Mouse (Mus musculus): ENCODE results near the gene Spout1. TPM values are rescaled to one million over a fixed set of nuclear protein-coding genes. Genes with fewer than 3 reads are reported as not detected.
"Not testable (repeated sequence)": the region's sequence is repeated elsewhere in the genome, so short reads cannot be mapped to it uniquely, and the experiment has no call there.

The Spout1 gene
- polyA plus RNA-seq, 1 experiment from 2014 or later, result 61.0 TPM

GRCm38 (mm10) chr2:30173541-30174240 is 4.6 kb downstream of the Spout1 start:
- H3K4me3 ChIP-seq, result no peak overlapping the region
- peaks cover 22% of the 10 kb centered on the region for H3K4me1 ChIP-seq
- peaks cover 3% of the 10 kb centered on the region; the same call in 1 of the 2 replicates for H3K27me3 ChIP-seq (replicated peaks)
- 97% methylated on average over 20 of the region's 20 CpGs for WGBS
- peaks cover 40% of the 10 kb centered on the region for H3K36me3 ChIP-seq
- H3K9me3 ChIP-seq, result no peaks in the 10 kb centered on the region
- no peak overlapping the region for H3K27ac ChIP-seq
- no peak overlapping the region for H3K9ac ChIP-seq
- ATAC-seq (ENCODE audit: low FRiP score, low read depth), result no peak
- H3K4me2 ChIP-seq (replicated peaks), result no peak overlapping the region

GRCm38 (mm10) chr2:30171997-30172382 is 6.3 kb downstream of the Spout1 start:
- H3K4me1 ChIP-seq, result peaks cover 14% of the 10 kb centered on the region
- H3K36me3 ChIP-seq, result peaks cover 40% of the 10 kb centered on the region
- H3K9me3 ChIP-seq, result 0 out of 2 replicates have a peak, but pooled peaks cover 2% of the 10 kb centered on the region
- peak; percentile 54; the same call in 1 of the 2 replicates for ATAC-seq (ENCODE audit: low FRiP score, low read depth)
- H3K27me3 ChIP-seq (replicated peaks), result peaks cover 3% of the 10 kb centered on the region; the same call in 1 of the 2 replicates
- peak overlapping the region; percentile 69 for H3K4me3 ChIP-seq
- WGBS, result 3% methylated on average over 19 of the region's 19 CpGs
- peak overlapping the region; percentile 69 for H3K9ac ChIP-seq
- H3K4me2 ChIP-seq (replicated peaks), result peak overlapping the region; percentile 87
- H3K27ac ChIP-seq, result peak overlapping the region; percentile 77

- Histone ChIP-seq H3K9ac (peak within 1 kb of the TSS; percentile 69), H3K36me3 (peaks cover 39% of the 10 kb centered on the region), H3K4me1 (peaks cover 12% of the 10 kb centered on the region), H3K4me3 (peak within 1 kb of the TSS; percentile 69), H3K27me3 (replicated peaks) (peaks cover 3% of the 10 kb centered on the region; the same call in 1 of the 2 replicates), H3K9me3 (peaks cover 7% of the 10 kb centered on the region; the same call in 1 of the 2 replicates), H3K27ac (peak within 1 kb of the TSS; percentile 77), H3K4me2 (replicated peaks) (peak within 1 kb of the TSS; percentile 87)
- ATAC-seq (ENCODE audit: low FRiP score, low read depth), result peak; percentile 92
- under 1% methylated on average over 75 of the region's 75 CpGs for WGBS
Measured at GRCm38 (mm10) chr2:30171371-30171996, 6.8 kb downstream of the Spout1 start, which contains the start of gene Endog. Endog (plus strand) TSS chr2:30171493.

- no peaks in the 10 kb centered on the region for H3K27me3 ChIP-seq (replicated peaks)
- H3K4me2 ChIP-seq (replicated peaks), result no peak overlapping the region
- no peak overlapping the region for H3K9ac ChIP-seq
- H3K4me1 ChIP-seq, result 0 out of 2 replicates have a peak, but pooled peaks cover under 1% of the 10 kb centered on the region
- no peaks in the 10 kb centered on the region for H3K36me3 ChIP-seq
- H3K9me3 ChIP-seq, result peaks cover 12% of the 10 kb centered on the region; the same call in 1 of the 2 replicates
- H3K4me3 ChIP-seq, result no peak overlapping the region
- no peak overlapping the region for H3K27ac ChIP-seq
- no peak for ATAC-seq (ENCODE audit: low FRiP score, low read depth)
- WGBS, result 61% methylated on average over 4 of the region's 4 CpGs
Measured at GRCm38 (mm10) chr2:30166677-30167076, 11.6 kb downstream of the Spout1 start.

- 61% methylated on average over 9 of the region's 9 CpGs for WGBS
- H3K4me3 ChIP-seq, result no peak overlapping the region
- H3K4me1 ChIP-seq, result no peaks in the 10 kb centered on the region
- ATAC-seq (ENCODE audit: low FRiP score, low read depth), result no peak
- H3K4me2 ChIP-seq (replicated peaks), result no peak overlapping the region
- peaks cover 12% of the 10 kb centered on the region; the same call in 1 of the 2 replicates for H3K9me3 ChIP-seq
- H3K36me3 ChIP-seq, result no peaks in the 10 kb centered on the region
- no peak overlapping the region for H3K9ac ChIP-seq
- H3K27ac ChIP-seq, result no peak overlapping the region
- no peaks in the 10 kb centered on the region for H3K27me3 ChIP-seq (replicated peaks)
Measured at GRCm38 (mm10) chr2:30164340-30164932, 13.8 kb downstream of the Spout1 start.

DNA sequence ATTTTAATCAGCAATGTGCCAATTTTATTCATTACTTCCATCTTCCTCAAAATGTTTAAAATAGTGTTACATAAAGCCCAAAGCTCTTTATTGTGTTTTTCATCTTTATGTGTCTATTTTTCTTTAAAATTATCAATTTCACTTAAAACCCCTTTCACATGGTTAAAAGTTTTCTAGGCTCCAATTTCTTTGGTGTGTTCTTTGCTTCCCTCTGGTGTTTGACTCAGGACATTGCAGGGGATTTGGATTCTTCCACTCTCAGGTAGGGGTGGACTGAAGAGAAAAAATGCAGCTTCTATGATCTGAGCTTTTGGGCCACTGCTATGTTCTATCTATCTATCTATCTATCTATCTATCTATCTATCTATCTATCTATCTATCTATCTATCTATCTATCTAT is 16.4 kb downstream of the Spout1 start:
- Histone ChIP-seq H3K9ac (no peak overlapping the region), H3K4me1 (no peaks in the 10 kb centered on the region), H3K9me3 (peaks cover 8% of the 10 kb centered on the region; the same call in 1 of the 2 replicates), H3K27ac (no peak overlapping the region), H3K36me3 (no peaks in the 10 kb centered on the region), H3K27me3 (replicated peaks) (no peaks in the 10 kb centered on the region), H3K4me3 (no peak overlapping the region), H3K4me2 (replicated peaks) (no peak overlapping the region)
- ATAC-seq (ENCODE audit: low FRiP score, low read depth), result no peak

- not testable (repeated sequence) for H3K27ac ChIP-seq; ATAC-seq (ENCODE audit: low FRiP score, low read depth); H3K36me3 ChIP-seq; H3K4me2 ChIP-seq (replicated peaks); H3K4me3 ChIP-seq; H3K9ac ChIP-seq; H3K27me3 ChIP-seq (replicated peaks); H3K4me1 ChIP-seq; H3K9me3 ChIP-seq
- 85% methylated on average over 8 of the region's 10 CpGs for WGBS
Measured at GRCm38 (mm10) chr2:30159871-30160270, 18.4 kb downstream of the Spout1 start.

DNA sequence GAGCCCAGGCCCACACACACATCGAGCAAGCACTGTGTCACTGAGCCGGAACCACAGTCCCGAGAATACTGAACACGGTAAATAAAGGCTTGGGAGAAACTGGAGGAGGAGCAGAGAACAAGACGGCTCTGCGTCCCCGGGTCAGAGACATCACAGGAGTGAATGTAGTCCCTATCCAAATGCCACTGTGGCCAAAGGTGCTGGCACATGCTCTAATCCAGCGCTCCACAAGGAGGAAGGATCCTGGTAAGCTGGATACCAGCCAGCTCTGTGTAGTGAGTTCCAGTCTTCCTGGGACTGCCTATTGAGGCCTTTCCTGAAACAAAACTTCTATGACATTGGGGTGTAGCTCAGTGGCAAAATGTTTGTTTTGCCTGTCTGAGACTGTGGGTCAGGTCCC is 25.6 kb downstream of the Spout1 start:
- H3K36me3 ChIP-seq, result peaks cover 42% of the 10 kb centered on the region
- no peaks in the 10 kb centered on the region for H3K27me3 ChIP-seq (replicated peaks)
- no peak overlapping the region for H3K9ac ChIP-seq
- no peak for ATAC-seq (ENCODE audit: low FRiP score, low read depth)
- no peaks in the 10 kb centered on the region for H3K4me1 ChIP-seq
- no peak overlapping the region for H3K4me2 ChIP-seq (replicated peaks)
- no peak overlapping the region for H3K4me3 ChIP-seq
- H3K9me3 ChIP-seq, result no peaks in the 10 kb centered on the region
- no peak overlapping the region for H3K27ac ChIP-seq
- 83% methylated on average over 8 of the region's 8 CpGs for WGBS

- no peak overlapping the region for H3K4me3 ChIP-seq
- 89% methylated on average over 11 of the region's 11 CpGs for WGBS
- no peak for ATAC-seq (ENCODE audit: low FRiP score, low read depth)
Measured at GRCm38 (mm10) chr2:30151840-30152239, 26.4 kb downstream of the Spout1 start.

DNA sequence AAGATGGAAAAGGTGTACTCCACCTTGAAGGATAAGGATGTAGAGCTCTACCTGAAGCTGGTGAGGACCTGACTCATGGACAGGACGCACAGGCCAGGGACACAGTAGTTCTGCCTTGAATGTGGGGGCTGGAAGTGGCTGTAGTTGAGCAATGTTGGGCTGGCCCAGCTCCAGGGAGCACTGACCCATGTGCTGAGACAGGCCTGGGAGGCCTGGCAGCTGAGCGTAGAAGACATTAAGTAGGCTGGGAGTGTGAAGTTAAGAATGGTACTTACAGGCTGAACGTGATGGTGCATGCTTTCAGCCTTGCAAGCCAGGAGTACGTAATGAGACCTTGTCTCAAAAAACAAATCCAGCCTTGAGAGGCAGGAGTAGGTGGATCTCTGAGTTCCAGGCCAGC is 30.8 kb downstream of the Spout1 start:
- WGBS, result 92% methylated on average over 4 of the region's 4 CpGs
- no peak for ATAC-seq (ENCODE audit: low FRiP score, low read depth)
- Histone ChIP-seq H3K9ac (no peak overlapping the region), H3K9me3 (no peaks in the 10 kb centered on the region), H3K27ac (no peak overlapping the region), H3K4me2 (replicated peaks) (no peak overlapping the region), H3K27me3 (replicated peaks) (no peaks in the 10 kb centered on the region), H3K36me3 (peaks cover 89% of the 10 kb centered on the region), H3K4me3 (no peak overlapping the region), H3K4me1 (no peaks in the 10 kb centered on the region)

More at GRCm38 (mm10) chr2:30151840-30152239, 26.4 kb downstream of the Spout1 start:
- no peaks in the 10 kb centered on the region for H3K9me3 ChIP-seq
- H3K36me3 ChIP-seq, result peaks cover 50% of the 10 kb centered on the region
- no peaks in the 10 kb centered on the region for H3K27me3 ChIP-seq (replicated peaks)
- no peak overlapping the region for H3K9ac ChIP-seq
- H3K4me2 ChIP-seq (replicated peaks), result no peak overlapping the region
- no peaks in the 10 kb centered on the region for H3K4me1 ChIP-seq
- H3K27ac ChIP-seq, result no peak overlapping the region

GRCm38 (mm10) chr2:30144436-30144835 is 33.8 kb downstream of the Spout1 start:
- peaks cover 91% of the 10 kb centered on the region for H3K36me3 ChIP-seq
- ATAC-seq (ENCODE audit: low FRiP score, low read depth), result no peak

GRCm38 (mm10) chr2:30140021-30140420 is 38.2 kb downstream of the Spout1 start:
- H3K9me3 ChIP-seq; H3K4me1 ChIP-seq; H3K4me3 ChIP-seq; H3K4me2 ChIP-seq (replicated peaks); H3K27ac ChIP-seq; ATAC-seq (ENCODE audit: low FRiP score, low read depth); H3K27me3 ChIP-seq (replicated peaks); H3K9ac ChIP-seq: not testable (repeated sequence)
- whole genome bisulfite sequencing, result 90% methylated on average over 4 of the region's 4 CpGs
- peaks cover 75% of the 10 kb centered on the region for H3K36me3 ChIP-seq

More at GRCm38 (mm10) chr2:30144436-30144835, 33.8 kb downstream of the Spout1 start:
- WGBS, result 97% methylated on average over 4 of the region's 4 CpGs
- H3K4me1 ChIP-seq, result no peaks in the 10 kb centered on the region
- H3K9ac ChIP-seq, result no peak overlapping the region
- H3K9me3 ChIP-seq, result no peaks in the 10 kb centered on the region
- no peak overlapping the region for H3K4me2 ChIP-seq (replicated peaks)
- no peak overlapping the region for H3K4me3 ChIP-seq
- H3K27me3 ChIP-seq (replicated peaks), result no peaks in the 10 kb centered on the region
- H3K27ac ChIP-seq, result no peak overlapping the region

All from neural tube, embryonic 12.5 days (tissue).